Mouse (Mus musculus) spleen, postnatal 10 days (tissue): ENCODE measurements at regions not wholly inside any gene's neighbourhood (a gene's known extent, or its start where the extent isn't known, plus 50 kb on each side); places are given as distances from the start of the nearest gene placed in this dataset.

Experiments used
- DNase-seq, 2 experiments: peaks; one replicate each; pipeline ENCODE4 v3.0.0; 2021 to 2022; ENCODE audit warnings: low spot score in 2 of 2

DNA sequence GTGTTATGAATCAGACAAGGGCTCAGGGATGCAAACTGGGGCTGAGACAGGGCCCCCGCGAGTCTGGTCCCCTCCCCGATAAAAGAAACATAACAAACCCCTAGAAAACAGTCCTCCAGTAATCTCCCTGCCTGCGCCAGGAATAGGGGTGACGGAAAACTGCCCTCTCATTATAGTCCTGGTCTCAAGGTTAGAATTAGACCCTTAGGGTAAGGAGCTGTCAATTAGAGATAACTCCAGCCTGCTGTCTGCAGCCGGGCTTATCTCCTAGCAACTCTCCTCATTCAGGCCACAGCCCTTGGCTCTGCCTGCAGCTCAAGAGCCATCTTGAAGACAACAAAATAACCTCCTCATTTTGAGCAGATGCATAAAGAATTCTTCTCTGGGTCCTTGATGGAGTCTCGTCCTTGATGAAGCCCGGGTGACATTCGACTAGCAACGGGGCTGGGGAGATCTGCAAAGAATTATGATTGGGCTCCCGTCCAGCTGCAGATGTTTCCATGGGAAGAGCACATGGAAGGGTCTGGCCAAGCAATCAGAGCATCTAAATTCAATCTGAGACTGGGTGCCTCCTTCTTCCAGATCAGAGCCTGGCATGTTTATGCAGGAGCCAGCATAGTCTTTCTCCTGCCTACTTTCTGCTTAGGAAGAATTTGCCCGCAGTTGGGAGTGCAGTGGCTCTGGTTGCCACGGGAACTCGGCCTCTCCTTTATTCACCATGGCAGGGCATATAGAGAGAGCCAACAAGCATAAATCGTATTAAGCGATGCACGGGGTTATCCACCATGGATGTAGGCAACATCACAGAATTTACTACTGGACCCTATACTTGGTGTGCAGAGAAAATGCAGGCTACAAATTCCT is 281.2 kb downstream of the Sox11 start:
- DNase-seq: no peak

DNA sequence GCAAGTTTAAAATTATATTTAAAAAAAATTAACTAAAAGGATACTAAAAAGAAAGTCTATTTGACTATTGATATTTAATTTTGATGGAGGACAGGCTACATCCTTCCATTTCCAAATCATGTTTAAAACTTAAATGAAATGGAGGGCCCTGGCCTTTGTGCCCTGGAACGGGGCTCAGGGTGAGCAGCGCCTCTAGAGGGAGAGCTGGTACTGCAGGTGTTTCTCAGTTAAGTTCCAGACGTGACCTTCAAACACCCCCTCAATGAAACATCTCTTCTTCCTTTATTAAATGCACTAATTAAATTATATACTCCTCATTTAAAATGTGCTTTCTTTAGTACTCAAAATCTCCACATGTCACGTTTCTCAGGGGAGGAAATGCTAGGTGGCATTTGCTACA is 282.5 kb downstream of the Sox11 start:
- DNase-seq: peak in 1 of 2 experiments; percentile 14

GRCm38 (mm10) chr12:27054411-27054810 is 288.0 kb downstream of the Sox11 start:
- DNase-seq: no peak

DNA sequence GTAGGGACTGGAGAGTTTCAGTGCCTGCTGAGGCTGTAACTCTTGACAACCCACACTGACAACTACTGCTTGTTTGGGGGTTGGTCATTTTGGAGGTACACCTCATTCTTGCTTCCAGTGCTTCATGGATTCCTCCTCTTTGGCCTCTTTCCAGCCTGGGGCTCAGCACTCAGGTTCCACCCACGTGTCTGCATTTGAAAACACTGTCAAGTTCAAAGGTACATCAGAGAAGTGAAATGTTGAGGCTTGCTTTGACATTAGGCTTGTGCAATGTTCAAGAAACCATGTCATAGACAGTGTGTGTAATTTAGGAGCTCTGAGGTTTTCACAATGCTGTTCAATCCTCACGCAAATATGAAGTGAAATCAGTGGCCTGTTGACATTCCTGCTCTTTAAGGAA is 304.5 kb downstream of the Sox11 start:
- no peak for DNase-seq

DNA sequence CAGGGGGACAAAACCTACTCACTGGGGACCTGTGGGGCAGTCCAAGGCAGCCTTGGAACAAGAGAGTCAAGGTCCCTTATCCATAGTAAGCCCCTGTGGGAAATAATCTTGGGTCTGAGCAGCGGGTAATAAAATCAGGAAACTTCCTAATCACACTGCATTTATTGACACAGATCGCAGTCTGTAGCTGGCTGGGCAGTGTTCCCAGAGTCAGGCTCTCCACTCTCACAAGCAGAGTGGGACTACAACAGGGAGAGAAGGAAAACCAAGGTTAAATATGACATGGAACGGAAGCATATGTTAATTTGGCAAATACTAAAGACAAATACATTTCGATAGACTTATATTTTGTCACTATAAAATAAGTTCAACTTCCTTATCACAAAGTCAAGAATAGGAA is 322.6 kb downstream of the Sox11 start:
- DNase-seq: no peak

DNA sequence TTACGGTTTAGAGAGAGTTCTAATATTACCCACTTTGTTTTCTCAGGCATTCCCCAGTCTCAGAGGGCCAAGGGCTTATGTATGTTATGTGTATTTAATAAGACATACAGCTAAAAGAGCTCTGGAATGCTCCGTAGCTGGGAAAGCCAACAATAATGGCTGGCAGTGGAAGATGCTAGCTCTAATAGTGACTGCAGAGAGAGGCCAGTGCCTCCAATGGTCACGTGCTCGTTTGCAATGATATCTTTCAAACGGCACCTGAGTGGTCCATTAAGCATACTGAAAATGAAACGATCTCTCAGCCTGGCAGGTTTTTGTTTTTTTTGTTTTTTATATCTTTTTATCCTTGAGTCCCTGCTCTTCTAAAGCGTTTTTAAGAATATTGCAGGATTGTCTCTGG is 324.0 kb downstream of the Sox11 start:
- DNase-seq: no peak

- no peak for DNase-seq
Measured at GRCm38 (mm10) chr12:26999287-26999686, 343.1 kb downstream of the Sox11 start.

DNA sequence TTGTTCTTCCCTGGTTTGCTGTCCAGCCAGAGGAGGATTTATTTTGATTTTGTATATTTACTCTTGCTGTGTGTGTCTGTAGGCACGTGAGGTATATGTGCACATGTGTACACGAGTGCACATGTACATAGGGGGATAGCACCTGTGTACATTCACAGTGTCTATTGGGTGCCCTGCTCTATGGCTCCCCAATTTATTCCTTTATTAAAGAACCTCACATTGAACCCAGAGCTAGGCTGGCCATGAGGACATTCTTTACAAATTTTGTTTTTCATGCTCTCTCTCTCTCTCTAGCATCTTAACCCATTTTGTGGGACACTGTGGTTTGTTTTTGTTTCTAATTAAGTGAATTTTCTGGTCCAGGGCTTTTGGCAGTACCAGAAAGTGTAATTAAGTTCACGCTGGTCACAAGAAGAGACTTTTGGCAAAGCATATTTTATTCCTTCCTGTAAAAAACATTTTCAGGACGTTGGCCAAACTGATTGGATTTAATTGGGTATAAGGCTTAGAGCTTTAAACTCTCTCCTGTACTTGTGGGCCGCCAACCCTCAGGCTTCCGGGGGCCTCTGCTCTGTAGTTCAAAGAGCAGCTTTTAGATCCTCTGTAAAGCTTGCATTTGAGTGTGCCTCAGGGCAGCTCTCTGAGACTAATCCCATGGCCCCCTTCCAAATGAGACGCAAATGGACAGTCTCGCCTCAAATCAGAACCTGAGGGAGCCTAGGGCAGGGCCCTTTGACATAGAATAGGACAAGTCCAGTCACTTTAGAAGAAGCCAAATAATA is 365.9 kb downstream of the Sox11 start:
- DNase-seq: no peak

DNA sequence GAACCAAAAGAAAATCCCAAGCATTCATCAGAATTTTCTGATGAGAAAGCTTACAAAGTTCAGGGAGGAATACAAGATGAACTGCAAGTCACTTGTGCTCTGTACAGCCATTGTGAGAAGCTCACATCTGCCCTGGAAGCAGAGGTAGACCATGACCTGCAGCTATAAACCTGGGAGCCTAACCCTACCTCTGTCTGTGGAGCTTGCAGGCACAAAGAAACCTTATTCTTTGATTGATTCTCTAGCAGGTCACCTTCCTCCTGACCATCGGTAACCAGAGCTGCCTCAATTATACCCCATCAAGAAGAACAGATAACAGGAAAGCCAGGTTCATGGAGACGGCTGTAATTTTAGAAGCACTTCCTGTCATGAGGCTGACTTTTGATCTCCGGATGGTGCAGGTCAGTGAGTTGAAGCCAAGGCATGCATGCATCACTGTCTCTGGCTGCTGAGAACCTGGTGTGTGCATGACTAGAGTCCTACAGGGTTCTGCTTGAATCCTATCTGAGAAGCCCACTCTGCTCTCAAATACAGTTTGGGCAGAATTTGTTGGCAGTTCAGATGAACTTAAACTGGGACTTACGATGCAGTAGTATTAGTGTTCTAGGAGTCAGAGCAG is 369.8 kb downstream of the Sox11 start:
- DNase-seq: no peak

DNA sequence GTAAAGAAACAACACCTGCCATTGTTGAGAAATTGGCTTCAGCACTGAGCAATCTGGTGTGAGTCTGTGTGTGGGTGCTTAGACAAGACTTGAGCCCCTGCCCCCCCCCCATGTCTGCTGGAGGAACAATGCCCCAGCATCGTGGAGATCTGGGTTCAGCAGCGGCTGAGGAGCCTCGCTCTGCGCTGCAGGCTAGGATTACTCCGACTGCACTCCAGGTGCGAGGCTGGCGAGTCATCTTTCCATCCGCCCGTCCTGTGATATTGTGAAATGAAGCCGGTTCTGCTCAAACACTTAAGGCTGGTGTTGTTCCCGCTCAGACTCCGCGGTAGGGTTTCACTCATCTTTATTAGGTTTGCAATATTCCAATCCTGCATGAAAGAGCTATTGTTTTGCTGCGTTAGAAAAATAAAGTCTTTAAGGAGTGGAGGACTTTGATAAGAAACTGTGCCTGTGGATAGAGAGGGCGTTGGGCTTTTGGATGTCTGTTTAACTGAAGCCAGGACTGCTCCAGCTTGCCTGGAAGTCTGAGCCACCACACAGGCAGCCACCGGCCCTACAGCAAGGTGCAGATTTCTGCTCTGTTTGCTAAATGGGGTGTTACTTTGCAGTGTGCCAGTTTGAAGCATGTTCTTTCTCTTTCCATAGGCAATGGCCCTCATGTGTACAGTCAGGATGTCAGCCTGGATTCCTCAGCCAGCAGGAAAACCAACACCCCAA is 375.2 kb downstream of the Sox11 start:
- DNase-seq: no peak

DNA sequence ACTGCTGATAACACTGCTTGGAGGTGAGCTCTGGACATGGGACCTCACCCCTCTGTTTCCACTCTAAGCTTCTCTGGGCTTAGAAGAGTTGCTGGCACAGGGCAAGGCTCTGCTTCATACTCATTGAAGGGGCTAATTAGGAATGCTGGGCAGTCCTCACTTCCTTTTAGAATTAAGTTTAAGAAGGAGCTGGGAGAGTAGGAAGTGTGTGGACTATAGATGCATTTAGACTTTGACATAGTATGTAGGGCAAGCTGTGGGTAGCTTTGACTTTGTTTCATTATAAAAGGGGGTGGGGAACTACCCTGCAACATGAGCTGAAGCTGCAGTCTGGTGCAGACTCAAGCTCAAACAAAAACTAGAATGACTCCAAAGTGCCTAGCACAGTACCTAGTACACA is 378.5 kb downstream of the Sox11 start:
- DNase-seq: no peak

DNA sequence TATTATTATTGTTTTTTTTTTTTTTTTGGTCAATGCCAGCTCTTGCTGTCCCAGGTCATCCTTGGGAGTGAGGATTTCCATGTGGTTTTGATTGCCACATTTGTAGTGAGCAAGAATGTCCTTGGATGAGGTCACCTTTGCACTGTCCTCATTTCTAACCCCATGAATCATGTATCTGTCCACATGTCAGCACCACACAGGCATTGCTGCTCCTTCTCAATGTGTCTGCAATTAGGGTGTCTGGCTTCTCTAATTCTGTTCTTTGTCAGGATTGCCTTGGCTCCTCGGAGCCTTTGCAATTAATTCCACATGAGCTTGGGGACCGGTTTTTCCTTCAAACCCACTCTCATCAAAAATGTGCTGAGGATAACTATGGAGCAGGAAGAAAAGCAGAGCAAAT is 402.5 kb downstream of the Sox11 start:
- DNase-seq: no peak

- no peak for DNase-seq
Measured at GRCm38 (mm10) chr12:26937836-26938235, 404.5 kb downstream of the Sox11 start.

DNA sequence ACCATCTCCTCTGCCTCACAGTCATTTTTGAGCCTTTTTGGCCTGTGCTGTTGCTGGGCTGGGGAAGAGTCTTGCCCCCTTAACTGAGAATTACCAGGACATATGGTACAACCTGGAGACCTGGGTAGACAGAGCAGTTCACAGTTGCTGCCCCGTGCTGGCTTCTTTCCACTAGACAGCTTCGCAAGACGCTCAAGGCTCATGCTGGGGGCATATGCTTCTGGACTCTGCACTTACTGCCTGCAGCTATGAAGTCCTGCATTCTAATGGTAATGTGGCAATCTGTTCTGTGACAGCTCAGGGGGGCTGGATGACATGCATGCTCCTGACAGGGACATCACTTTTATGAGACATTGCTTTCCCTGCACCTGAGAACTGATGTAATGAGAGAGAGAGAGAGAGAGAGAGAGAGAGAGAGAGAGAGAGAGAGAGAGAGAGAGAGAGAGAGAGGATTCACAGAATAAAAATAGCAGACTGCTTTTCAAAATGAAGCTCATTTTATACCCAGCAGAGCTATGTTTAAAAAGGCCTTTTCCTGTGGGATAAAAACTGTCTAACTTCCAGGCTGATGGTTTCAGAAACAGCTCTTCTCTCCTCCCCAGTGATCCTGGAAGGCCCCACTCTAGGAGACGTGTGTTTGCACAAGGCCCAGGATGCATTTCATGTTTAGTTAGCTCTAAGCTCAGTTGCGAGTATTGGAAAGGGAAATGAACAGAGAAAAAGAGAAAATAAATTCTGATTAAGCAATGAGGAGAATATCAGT is 405.5 kb downstream of the Sox11 start:
- no peak for DNase-seq

DNA sequence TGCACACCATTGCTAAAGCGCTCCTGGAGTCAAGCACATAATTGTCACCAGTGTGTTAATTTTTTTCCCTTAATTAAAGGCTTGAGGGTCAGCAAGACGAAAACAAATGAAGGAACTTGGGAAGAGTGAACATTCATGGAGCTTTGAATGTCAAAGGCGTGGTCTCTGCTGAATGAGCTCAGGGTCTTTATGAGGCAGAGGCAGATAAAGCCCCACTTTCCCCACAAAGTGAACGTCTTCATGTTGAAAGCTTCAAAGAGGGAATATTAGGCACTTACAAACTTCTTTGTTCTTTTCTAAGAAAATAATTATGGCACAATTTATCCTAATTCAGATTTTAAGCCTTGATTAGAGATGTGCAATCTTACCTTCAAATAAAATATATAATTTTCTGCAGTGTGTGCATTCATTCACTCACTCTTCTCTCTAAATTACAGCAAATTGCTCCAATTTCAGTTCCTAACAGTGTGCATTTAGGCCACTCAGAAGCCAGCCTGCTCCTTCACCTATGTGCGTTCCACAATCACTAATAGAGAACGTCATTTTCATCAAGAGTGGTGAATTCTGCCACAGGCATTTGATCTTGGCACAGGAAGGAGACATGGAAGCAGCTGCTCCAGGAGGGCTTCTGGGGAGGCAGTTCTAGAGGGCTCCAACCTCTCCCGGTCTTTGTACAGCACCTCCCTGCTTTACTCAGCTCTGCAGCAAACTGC is 412.1 kb downstream of the Sox11 start:
- DNase-seq: no peak

GRCm38 (mm10) chr12:26906126-26906525 is 436.2 kb downstream of the Sox11 start:
- no peak for DNase-seq

- DNase-seq: no peak
Measured at GRCm38 (mm10) chr12:26903894-26904272, 434.9 kb downstream of the Cmpk2 start.

DNA sequence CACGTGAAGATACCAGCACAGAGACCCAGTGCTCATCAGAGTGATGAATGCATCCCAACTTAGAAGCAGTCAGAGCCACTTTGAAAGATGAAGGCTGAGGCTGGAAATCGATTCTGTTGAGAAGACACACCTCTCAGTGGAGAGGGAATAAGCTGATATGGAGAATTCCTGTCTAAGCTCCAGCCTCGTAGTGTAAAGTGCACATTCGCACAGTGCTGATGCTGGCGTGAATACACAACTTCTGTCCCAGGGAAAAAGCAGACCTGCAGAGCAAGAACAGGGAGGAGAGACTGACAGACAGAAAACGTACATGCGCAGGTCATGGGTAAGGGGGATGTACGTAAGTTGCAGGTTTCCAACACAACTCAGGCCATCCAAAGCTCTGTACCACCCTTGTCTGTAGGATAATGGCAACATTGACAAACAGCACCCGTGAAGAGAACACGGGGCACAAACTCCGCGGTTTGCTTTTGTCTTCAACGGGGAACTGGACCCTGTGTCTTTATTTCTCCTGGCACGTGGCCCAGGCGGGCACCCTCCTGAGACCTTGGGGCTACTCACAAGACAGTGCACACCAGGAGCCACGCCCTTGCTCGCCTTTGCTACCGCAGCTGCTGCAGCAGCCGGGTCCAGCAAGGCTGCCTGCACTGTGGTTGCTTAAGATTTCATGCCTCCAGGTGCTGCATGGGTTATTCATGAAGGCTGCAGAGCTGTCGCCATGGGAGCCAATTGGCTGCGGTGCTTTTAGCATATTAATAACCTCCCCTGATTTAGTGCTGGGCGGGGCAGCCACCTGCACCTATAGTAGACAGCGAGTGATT is 434.3 kb downstream of the Cmpk2 start:
- no peak for DNase-seq

DNA sequence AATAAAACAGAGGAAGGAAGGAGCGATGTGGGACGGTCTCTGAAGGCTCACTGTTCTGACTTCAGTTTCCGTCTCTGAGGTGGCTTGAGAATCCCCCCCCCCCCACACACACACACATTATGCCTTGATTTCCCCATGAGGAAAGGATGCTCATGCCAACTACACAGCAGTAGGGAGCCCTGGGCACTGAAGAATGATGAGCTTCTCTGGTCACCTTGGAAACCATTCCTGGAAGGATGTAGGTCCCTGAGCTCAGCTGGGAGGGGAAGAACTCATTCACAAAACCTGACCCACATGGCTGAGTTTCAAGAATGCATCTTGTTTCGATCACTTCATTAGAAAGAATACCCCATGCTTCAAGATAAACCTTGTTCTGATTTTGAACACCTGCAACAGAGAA is 422.2 kb downstream of the Cmpk2 start:
- DNase-seq: no peak

DNA sequence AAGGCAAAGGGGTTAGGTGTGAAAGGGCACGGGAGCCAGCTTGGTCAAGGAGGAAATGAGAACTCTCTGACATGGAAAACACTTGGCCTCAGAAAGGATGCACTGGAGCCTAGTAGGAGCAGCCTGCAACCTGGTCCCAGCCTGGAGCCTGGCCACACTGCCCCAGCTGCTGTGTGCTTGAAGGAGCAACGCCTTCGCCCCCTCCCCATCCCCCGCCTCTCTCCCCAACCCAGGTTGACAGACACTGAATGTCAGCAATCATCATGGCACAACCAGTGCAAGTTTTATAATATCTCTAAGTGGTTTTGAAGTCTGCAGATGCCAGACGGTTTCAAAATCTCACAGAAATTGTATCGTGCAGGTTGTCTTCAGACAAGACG is 417.6 kb downstream of the Cmpk2 start:
- DNase-seq: no peak
